12 mouse cellular contexts compared by ENCODE assay signal in the genomic region with DNA sequence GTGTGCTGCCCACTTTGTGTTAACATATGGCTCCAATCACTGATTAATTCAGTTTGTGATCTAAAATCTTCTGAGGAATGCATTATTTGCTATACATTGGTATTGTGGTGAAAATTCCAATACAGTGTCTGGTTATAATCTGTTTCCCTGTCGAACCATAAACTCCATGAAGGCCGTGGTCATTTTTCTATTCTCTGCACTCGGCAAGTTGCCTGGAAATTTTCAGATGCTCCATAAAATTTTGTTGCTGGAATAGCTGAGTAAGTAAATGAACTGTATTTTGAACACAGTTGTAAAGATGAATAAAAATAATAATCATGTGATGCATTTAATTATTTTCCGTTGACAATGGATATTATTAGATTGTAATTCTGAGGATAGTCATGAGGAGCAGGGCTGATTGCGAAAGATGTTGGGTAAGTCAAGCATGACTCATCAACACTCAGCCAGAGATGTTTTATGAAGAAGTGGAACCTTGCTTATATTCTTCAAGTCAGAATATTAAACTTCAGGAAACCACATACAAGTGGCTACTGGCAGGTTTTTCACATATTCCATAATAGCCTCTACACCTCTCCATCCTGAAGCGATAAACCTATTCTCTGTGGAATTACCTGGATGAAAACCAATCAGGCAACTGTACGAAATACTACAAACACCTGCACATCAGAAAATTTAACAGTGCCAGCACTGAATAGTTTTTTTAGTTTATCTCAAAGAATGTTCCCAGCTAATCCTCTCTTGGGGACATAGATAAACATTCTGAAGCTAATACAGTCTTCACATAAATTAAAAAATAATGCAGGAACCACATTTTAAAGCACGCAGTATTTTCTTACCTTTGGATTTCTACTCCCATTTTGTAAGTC.
DNase-seq lines count a peak whose midpoint lies in the region; ATAC-seq and TF ChIP-seq lines count a peak whose summit lies in the region.
"Had no signal": no experiment of that assay in that cellular context is flagged by ENCODE, and none has a peak within 500 bp of the region (broad histone marks: within the 10 kb centered on the region; RNA-seq: fewer than 3 reads in every experiment).

No protein-coding gene starts in this region.

- DNase-seq in frontal cortex, adult 2 months (ENCODE audit: extremely low spot score in 1 of 2, low spot score in 1 of 2): no peak
- peak; percentile 23 for DNase-seq in midbrain, embryonic 11.5 days (ENCODE audit: low spot score, missing footprints)
- DNase-seq in midbrain, postnatal 0 days (ENCODE audit: low spot score): no peak
- peak; percentile 52 for DNase-seq in skeletal muscle tissue, adult 2 months (ENCODE audit: low read depth, low spot score)
- no peak for DNase-seq in c-Kit-positive CD71-positive TER-119-positive erythroid progenitor cells, embryonic 14.5 days (ENCODE audit: low spot score)
- DNase-seq: cerebellum, adult 9-10 months had no signal

- no peak overlapping the region for H3K4me3 ChIP-seq in midbrain, embryonic 11.5 days (ENCODE audit: low read depth, low read length)
- no peak overlapping the region for H3K4me3 ChIP-seq in midbrain, postnatal 0 days (ENCODE audit: low read depth, low read length)
- no peak overlapping the region for H3K4me3 ChIP-seq in kidney, embryonic 16.5 days (ENCODE audit: low read length)
- H3K4me3 ChIP-seq: embryonic facial prominence, embryonic 13.5 days; heart, embryonic 15.5 days had no signal

- H3K36me3 ChIP-seq in midbrain, embryonic 11.5 days (ENCODE audit: control insufficient read depth, insufficient read depth, low read length): no peaks in the 10 kb centered on the region
- H3K36me3 ChIP-seq in midbrain, postnatal 0 days (ENCODE audit: insufficient read depth, low read length): no peaks in the 10 kb centered on the region
- H3K36me3 ChIP-seq in kidney, embryonic 16.5 days (ENCODE audit: insufficient read depth, low read length): no peaks in the 10 kb centered on the region
- H3K36me3 ChIP-seq: embryonic facial prominence, embryonic 13.5 days; heart, embryonic 15.5 days had no signal

- no peak overlapping the region for H3K9ac ChIP-seq in midbrain, embryonic 11.5 days (ENCODE audit: low read length)
- H3K9ac ChIP-seq in midbrain, postnatal 0 days (replicated peaks; ENCODE audit: low read length, poor library complexity, severe bottlenecking): no peak overlapping the region
- H3K9ac ChIP-seq in kidney, embryonic 16.5 days (replicated peaks; ENCODE audit: low read length): no peak overlapping the region
- H3K9ac ChIP-seq: embryonic facial prominence, embryonic 13.5 days; heart, embryonic 15.5 days had no signal

- peak; percentile 20; the same call in 1 of the 2 replicates for ATAC-seq in frontal cortex, adult (ENCODE audit: low TSS enrichment)
- ATAC-seq in midbrain, embryonic 11.5 days (ENCODE audit: low FRiP score): no peak
- no peak for ATAC-seq in midbrain, postnatal 0 days (ENCODE audit: low FRiP score)
- peak; percentile 99 for ATAC-seq in granulocyte monocyte progenitor cell, adult 5-6 weeks (replicated peaks; ENCODE audit: poor library complexity, severe bottlenecking)
- no peak for ATAC-seq in kidney, embryonic 16.5 days (ENCODE audit: low FRiP score, low TSS enrichment)

- no peaks in the 10 kb centered on the region for H3K4me1 ChIP-seq in midbrain, embryonic 11.5 days (ENCODE audit: control insufficient read depth, insufficient read depth, low read length)
- H3K4me1 ChIP-seq in midbrain, postnatal 0 days (ENCODE audit: insufficient read depth, low read length): no peaks in the 10 kb centered on the region
- H3K4me1 ChIP-seq in kidney, embryonic 16.5 days (ENCODE audit: insufficient read depth, low read length): no peaks in the 10 kb centered on the region
- H3K4me1 ChIP-seq: embryonic facial prominence, embryonic 13.5 days; heart, embryonic 15.5 days had no signal

- H3K4me2 ChIP-seq in midbrain, embryonic 11.5 days: no peak overlapping the region
- H3K4me2 ChIP-seq in midbrain, postnatal 0 days (ENCODE audit: low read depth, low read length, poor library complexity, severe bottlenecking): no peak overlapping the region
- no peak overlapping the region for H3K4me2 ChIP-seq in kidney, embryonic 16.5 days (replicated peaks; ENCODE audit: low read depth, low read length)
- H3K4me2 ChIP-seq: embryonic facial prominence, embryonic 13.5 days; heart, embryonic 15.5 days had no signal

- WGBS in midbrain, embryonic 11.5 days: 92% methylated on average over 8 of the region's 8 CpGs
- 87% methylated on average over 8 of the region's 8 CpGs for WGBS in midbrain, postnatal 0 days
- 79% methylated on average over 8 of the region's 8 CpGs for WGBS in kidney, embryonic 16.5 days

- H3K27ac ChIP-seq in midbrain, embryonic 11.5 days (ENCODE audit: low read depth, low read length): no peak overlapping the region
- H3K27ac ChIP-seq in midbrain, postnatal 0 days (ENCODE audit: low read depth, low read length): no peak overlapping the region
- no peak overlapping the region for H3K27ac ChIP-seq in kidney, embryonic 16.5 days (ENCODE audit: low read length)
- H3K27ac ChIP-seq: embryonic facial prominence, embryonic 13.5 days; heart, embryonic 15.5 days; kidney, postnatal 0 days had no signal

- no peaks in the 10 kb centered on the region for H3K27me3 ChIP-seq in midbrain, embryonic 11.5 days (ENCODE audit: control insufficient read depth, insufficient read depth, low read length)
- H3K27me3 ChIP-seq in midbrain, postnatal 0 days (ENCODE audit: insufficient read depth, low read length): no peaks in the 10 kb centered on the region
- no peaks in the 10 kb centered on the region for H3K27me3 ChIP-seq in kidney, embryonic 16.5 days (ENCODE audit: insufficient read depth, low read length)
- H3K27me3 ChIP-seq: embryonic facial prominence, embryonic 13.5 days; heart, embryonic 15.5 days had no signal

- no peaks in the 10 kb centered on the region for H3K9me3 ChIP-seq in midbrain, embryonic 11.5 days (ENCODE audit: control insufficient read depth, low read length)
- H3K9me3 ChIP-seq in midbrain, postnatal 0 days (ENCODE audit: low read length): no peaks in the 10 kb centered on the region
- H3K9me3 ChIP-seq in kidney, embryonic 16.5 days (ENCODE audit: low read length): no peaks in the 10 kb centered on the region
- H3K9me3 ChIP-seq: embryonic facial prominence, embryonic 13.5 days; heart, embryonic 15.5 days had no signal

- no peak for TF ChIP-seq CTCF in midbrain, postnatal 0 days (IDR thresholded peaks at IDR 0.05)

Comparison
In these comparisons a context has a peak if more than half of its experiments do, and no peak if none do; other contexts are left out.
1. DNase-seq: peak in midbrain, embryonic 11.5 days (single experiment) and skeletal muscle tissue, adult 2 months (single experiment); none in frontal cortex, adult 2 months (0 of 2), midbrain, postnatal 0 days (single experiment) and c-Kit-positive CD71-positive TER-119-positive erythroid progenitor cells, embryonic 14.5 days (single experiment).
2. ATAC-seq: peak in frontal cortex, adult (single experiment) and granulocyte monocyte progenitor cell, adult 5-6 weeks (single experiment); none in midbrain, embryonic 11.5 days (single experiment), midbrain, postnatal 0 days (single experiment) and kidney, embryonic 16.5 days (single experiment).